Mouse (Mus musculus): ENCODE results near the gene C1qtnf1. TPM values are rescaled to one million over a fixed set of nuclear protein-coding genes. Genes with fewer than 3 reads are reported as not detected.

Gene C1qtnf1
- polyA plus RNA-seq, 1 experiment from 2014 or later: 4.1 TPM

GRCm38 (mm10) chr11:118490566-118491218, 62.7 kb downstream of the C1qtnf1 start:
- Histone ChIP-seq H3K36me3 (ENCODE audit: control insufficient read depth, insufficient read depth, low read length) (no peaks in the 10 kb centered on the region), H3K27ac (ENCODE audit: low read length) (no peak overlapping the region), H3K9ac (ENCODE audit: low read depth, low read length) (0 out of 2 replicates have a peak overlapping the region, but pooled peaks have one; percentile 10), H3K4me1 (ENCODE audit: control insufficient read depth, insufficient read depth, low read length) (peaks cover 23% of the 10 kb centered on the region), H3K27me3 (ENCODE audit: control insufficient read depth, insufficient read depth, low read depth, low read length) (no peaks in the 10 kb centered on the region), H3K4me3 (ENCODE audit: low read depth, low read length) (no peak overlapping the region), H3K4me2 (ENCODE audit: low read length) (no peak overlapping the region), H3K9me3 (replicated peaks; ENCODE audit: control insufficient read depth, low read length, poor library complexity, severe bottlenecking) (no peaks in the 10 kb centered on the region)
- WGBS: 24% methylated on average over 21 of the region's 22 CpGs
- no peak for ATAC-seq

DNA sequence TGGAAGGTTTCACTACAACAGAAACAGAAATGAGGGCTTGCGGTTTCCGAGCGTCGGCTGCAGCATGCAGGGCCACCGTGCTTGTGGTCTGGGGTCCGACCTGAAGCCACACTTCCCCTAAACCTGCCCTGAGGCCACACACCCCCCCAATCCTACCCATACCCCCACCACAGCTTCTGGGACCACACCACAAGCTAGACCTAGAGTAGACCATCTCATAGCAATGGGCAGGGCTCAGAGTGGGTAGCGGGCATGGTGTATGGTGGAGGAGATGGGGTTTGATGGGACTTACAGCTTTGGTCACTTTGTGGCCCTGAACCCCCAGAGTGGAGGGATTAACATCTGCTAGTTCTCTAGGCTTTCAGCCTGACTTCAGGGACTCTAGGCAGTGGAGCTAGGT, 63.2 kb downstream of the C1qtnf1 start:
- Histone ChIP-seq H3K27me3 (ENCODE audit: control insufficient read depth, insufficient read depth, low read depth, low read length) (no peaks in the 10 kb centered on the region), H3K9ac (ENCODE audit: low read depth, low read length) (no peak overlapping the region), H3K4me3 (ENCODE audit: low read depth, low read length) (no peak overlapping the region), H3K36me3 (ENCODE audit: control insufficient read depth, insufficient read depth, low read length) (no peaks in the 10 kb centered on the region), H3K4me1 (ENCODE audit: control insufficient read depth, insufficient read depth, low read length) (peaks cover 23% of the 10 kb centered on the region), H3K27ac (ENCODE audit: low read length) (no peak overlapping the region), H3K9me3 (replicated peaks; ENCODE audit: control insufficient read depth, low read length, poor library complexity, severe bottlenecking) (no peaks in the 10 kb centered on the region), H3K4me2 (ENCODE audit: low read length) (no peak overlapping the region)
- no peak for ATAC-seq
- 89% methylated on average over 7 of the region's 7 CpGs for WGBS

GRCm38 (mm10) chr11:118493458-118493857, 65.5 kb downstream of the C1qtnf1 start:
- Histone ChIP-seq H3K4me1 (ENCODE audit: control insufficient read depth, insufficient read depth, low read length) (peaks cover 24% of the 10 kb centered on the region), H3K27me3 (ENCODE audit: control insufficient read depth, insufficient read depth, low read depth, low read length) (no peaks in the 10 kb centered on the region), H3K4me3 (ENCODE audit: low read depth, low read length) (no peak overlapping the region), H3K27ac (ENCODE audit: low read length) (no peak overlapping the region), H3K36me3 (ENCODE audit: control insufficient read depth, insufficient read depth, low read length) (no peaks in the 10 kb centered on the region), H3K9me3 (replicated peaks; ENCODE audit: control insufficient read depth, low read length, poor library complexity, severe bottlenecking) (no peaks in the 10 kb centered on the region), H3K9ac (ENCODE audit: low read depth, low read length) (0 out of 2 replicates have a peak overlapping the region, but pooled peaks have one; percentile 6), H3K4me2 (ENCODE audit: low read length) (no peak overlapping the region)
- ATAC-seq: no peak
- 90% methylated on average over 2 of the region's 2 CpGs for WGBS

- Histone ChIP-seq H3K36me3 (ENCODE audit: control insufficient read depth, insufficient read depth, low read length) (no peaks in the 10 kb centered on the region), H3K27me3 (ENCODE audit: control insufficient read depth, insufficient read depth, low read depth, low read length) (no peaks in the 10 kb centered on the region), H3K4me1 (ENCODE audit: control insufficient read depth, insufficient read depth, low read length) (peaks cover 18% of the 10 kb centered on the region), H3K9me3 (replicated peaks; ENCODE audit: control insufficient read depth, low read length, poor library complexity, severe bottlenecking) (no peaks in the 10 kb centered on the region), H3K9ac (ENCODE audit: low read depth, low read length) (no peak overlapping the region), H3K27ac (ENCODE audit: low read length) (0 out of 2 replicates have a peak overlapping the region, but pooled peaks have one; percentile 11), H3K4me3 (ENCODE audit: low read depth, low read length) (no peak overlapping the region), H3K4me2 (ENCODE audit: low read length) (no peak overlapping the region)
- 90% methylated on average over 12 of the region's 12 CpGs for WGBS
- ATAC-seq: no peak
Observed at GRCm38 (mm10) chr11:118494001-118494737, 66.2 kb downstream of the C1qtnf1 start.

DNA sequence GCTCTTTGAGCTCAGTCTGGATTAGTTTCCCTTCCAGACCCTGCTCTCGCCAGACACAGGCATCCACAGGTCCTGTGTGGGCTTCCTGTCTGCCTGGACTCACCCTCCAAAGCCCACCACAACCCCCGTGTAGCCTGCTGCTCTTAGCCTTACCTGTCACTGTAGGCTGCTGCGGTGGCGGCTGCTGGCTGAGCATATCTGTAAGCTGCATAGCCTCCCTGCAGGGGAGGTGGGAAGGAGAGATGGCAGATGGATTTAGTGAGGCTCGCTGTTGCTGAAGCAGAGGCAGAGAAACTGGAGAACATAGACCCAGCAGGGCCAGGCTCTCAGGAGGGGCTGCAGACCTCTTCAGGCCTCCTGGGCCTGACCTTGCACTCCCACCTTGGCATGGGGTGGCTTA, 67.1 kb downstream of the C1qtnf1 start:
- Histone ChIP-seq H3K4me3 (ENCODE audit: low read depth, low read length) (no peak overlapping the region), H3K27me3 (ENCODE audit: control insufficient read depth, insufficient read depth, low read depth, low read length) (no peaks in the 10 kb centered on the region), H3K4me1 (ENCODE audit: control insufficient read depth, insufficient read depth, low read length) (peaks cover 13% of the 10 kb centered on the region; the same call in 1 of the 2 replicates), H3K4me2 (ENCODE audit: low read length) (no peak overlapping the region), H3K36me3 (ENCODE audit: control insufficient read depth, insufficient read depth, low read length) (no peaks in the 10 kb centered on the region), H3K27ac (ENCODE audit: low read length) (no peak overlapping the region), H3K9ac (ENCODE audit: low read depth, low read length) (no peak overlapping the region), H3K9me3 (replicated peaks; ENCODE audit: control insufficient read depth, low read length, poor library complexity, severe bottlenecking) (no peaks in the 10 kb centered on the region)
- 52% methylated on average over 5 of the region's 5 CpGs for WGBS
- no peak for ATAC-seq

DNA sequence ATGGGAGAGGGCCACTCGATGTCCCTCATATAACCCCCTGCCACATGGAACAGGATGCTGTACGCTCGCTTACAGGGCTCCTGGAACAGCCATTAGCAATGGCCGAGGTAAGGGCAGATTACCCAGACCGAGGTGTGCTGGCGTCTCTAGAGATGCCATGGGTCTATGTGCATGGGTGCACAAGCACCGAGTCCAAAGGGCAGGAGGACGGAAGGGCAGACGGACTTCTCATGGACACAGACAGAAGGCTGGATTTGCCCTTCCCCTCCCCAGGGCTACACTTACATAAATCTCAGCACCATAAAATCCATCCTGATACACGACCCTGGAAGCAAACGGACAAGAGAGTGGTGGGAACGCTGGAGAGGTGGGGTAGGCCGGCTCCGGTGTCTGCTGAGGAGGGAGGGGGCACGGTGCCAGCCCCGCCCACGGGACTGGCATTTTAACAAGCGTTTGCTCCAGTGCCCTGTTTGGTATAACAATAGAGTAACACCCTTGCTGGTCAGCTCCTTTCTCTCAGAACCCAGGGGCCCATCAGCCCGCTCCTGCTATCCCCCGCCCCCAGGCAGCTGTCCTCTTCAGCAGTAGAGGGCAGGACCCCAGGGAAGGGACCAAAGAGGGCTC, 68.2 kb downstream of the C1qtnf1 start:
- H3K9me3 ChIP-seq (replicated peaks; ENCODE audit: control insufficient read depth, low read length, poor library complexity, severe bottlenecking): no peaks in the 10 kb centered on the region
- 53% methylated on average over 20 of the region's 20 CpGs for WGBS
- H3K9ac ChIP-seq (ENCODE audit: low read depth, low read length): no peak overlapping the region
- no peaks in the 10 kb centered on the region for H3K36me3 ChIP-seq (ENCODE audit: control insufficient read depth, insufficient read depth, low read length)
- H3K4me1 ChIP-seq (ENCODE audit: control insufficient read depth, insufficient read depth, low read length): peaks cover 13% of the 10 kb centered on the region; the same call in 1 of the 2 replicates
- no peak overlapping the region for H3K27ac ChIP-seq (ENCODE audit: low read length)
- no peaks in the 10 kb centered on the region for H3K27me3 ChIP-seq (ENCODE audit: control insufficient read depth, insufficient read depth, low read depth, low read length)
- no peak overlapping the region for H3K4me3 ChIP-seq (ENCODE audit: low read depth, low read length)
- no peak for ATAC-seq
- no peak overlapping the region for H3K4me2 ChIP-seq (ENCODE audit: low read length)

Other genes with a start within 250 kb of the C1qtnf1 start
- 25.1 and 26.7 TPM in 2 replicates for gene Cyth1, start 179.6 kb upstream of the C1qtnf1 start, polyA plus RNA-seq (2015; fragmentation: Nextera tagmentation; extraction: Ambion mirVana)
- gene Usp36, start 138.0 kb upstream of the C1qtnf1 start, polyA plus RNA-seq (2015; fragmentation: Nextera tagmentation; extraction: Ambion mirVana): 17.7 and 18.8 TPM in 2 replicates
- gene Cep295nl, start 85.7 kb upstream of the C1qtnf1 start, polyA plus RNA-seq (2015; fragmentation: Nextera tagmentation; extraction: Ambion mirVana): 0.10 and 0.15 TPM in 2 replicates
- 83.6 and 98.8 TPM in 2 replicates for gene Timp2, start 72.5 kb upstream of the C1qtnf1 start, polyA plus RNA-seq (2015; fragmentation: Nextera tagmentation; extraction: Ambion mirVana)
- 3.8 and 4.4 TPM in 2 replicates for gene Lgals3bp, start 26.1 kb upstream of the C1qtnf1 start, polyA plus RNA-seq (2015; fragmentation: Nextera tagmentation; extraction: Ambion mirVana)
- gene Cant1, start 9.1 kb upstream of the C1qtnf1 start, polyA plus RNA-seq (2015; fragmentation: Nextera tagmentation; extraction: Ambion mirVana): 24.9 and 27.8 TPM in 2 replicates
- 5.5 and 5.9 TPM in 2 replicates for gene Engase, start 48.6 kb downstream of the C1qtnf1 start, polyA plus RNA-seq (2015; fragmentation: Nextera tagmentation; extraction: Ambion mirVana)

Data from midbrain, embryonic 16.5 days (tissue).